Mouse (Mus musculus) C2C12 (cell line): ENCODE data around the gene Gm11937.

Experiments used
- CEBPB ChIP-seq: IDR thresholded peaks from one replicate; pipeline ENCODE4 v1.6.1; 2011; ENCODE audit warnings: low read depth, mild to moderate bottlenecking, control low read depth, moderate library complexity
- CTCF ChIP-seq: IDR thresholded peaks from one replicate; pipeline ENCODE4 v1.5.1; 2011; ENCODE audit not compliant: control insufficient read depth, insufficient read depth, insufficient read length
- MYOD1 ChIP-seq: IDR thresholded peaks from one replicate; pipeline ENCODE4 v1.6.1; 2011; ENCODE audit warnings: low read depth; ENCODE audit not compliant: control insufficient read depth, insufficient read length
- USF1 ChIP-seq: IDR thresholded peaks from one replicate; pipeline ENCODE4 v1.6.1; 2011; ENCODE audit warnings: low read depth, mild to moderate bottlenecking, control low read depth, moderate library complexity

- TF ChIP-seq CEBPB (no peak), CTCF (no peak), USF1 (no peak), MYOD1 (no peak)
Measured at GRCm38 (mm10) chr11:99585096-99585495, 24.9 kb downstream of the Gm11937 start.
